Mouse (Mus musculus) lung, postnatal 0 days (tissue): ENCODE results near the gene Spata16. TPM values are rescaled to one million over a fixed set of nuclear protein-coding genes. Genes with fewer than 3 reads are reported as not detected.

Experiments used
- ATAC-seq: fragments of 200-750 bp; cut with Nextera tagmentation; 2 replicates; pipeline ENCODE4 v1.8.0; 2017; ENCODE audit warnings: moderate library complexity
- DNase-seq: peaks from one replicate; pipeline ENCODE4 v3.0.0-alpha.2; 2016; ENCODE audit warnings: low spot score
- H3K27ac ChIP-seq: fragments of 300-500 bp; sonication (generic); 2 replicates; pipeline ENCODE4 v1.5.1; 2014; ENCODE audit warnings: antibody characterized with exemption, mild to moderate bottlenecking, low read length, mixed read lengths
- H3K27me3 ChIP-seq: fragments of 300-500 bp; sonication (generic); replicated peaks from 2 replicates; pipeline ENCODE4 v1.6.1; 2014; ENCODE audit warnings: low read length, mixed read lengths; ENCODE audit not compliant: insufficient read depth
- H3K36me3 ChIP-seq: fragments of 300-500 bp; sonication (generic); 2 replicates; pipeline ENCODE4 v1.6.1; 2014; ENCODE audit warnings: low read length, mixed read lengths; ENCODE audit not compliant: insufficient read depth
- H3K4me1 ChIP-seq: fragments of 300-500 bp; sonication (generic); 2 replicates; pipeline ENCODE4 v1.6.1; 2014; ENCODE audit warnings: antibody characterized with exemption, low read depth, low read length, mixed read lengths; ENCODE audit not compliant: insufficient read depth
- H3K4me2 ChIP-seq: fragments of 300-500 bp; sonication (generic); replicated peaks from 2 replicates; pipeline ENCODE4 v1.6.1; 2014; ENCODE audit warnings: low read depth, mild to moderate bottlenecking, low read length, moderate library complexity, mixed read lengths
- H3K4me3 ChIP-seq: fragments of 300-500 bp; sonication (generic); 2 replicates; pipeline ENCODE4 v1.5.1; 2014; ENCODE audit warnings: low read depth, low read length
- H3K9ac ChIP-seq: fragments of 300-500 bp; sonication (generic); replicated peaks from 2 replicates; pipeline ENCODE4 v1.6.1; 2014; ENCODE audit warnings: low read depth, mild to moderate bottlenecking
- H3K9me3 ChIP-seq: fragments of 300-500 bp; sonication (generic); 2 replicates; pipeline ENCODE4 v1.6.1; 2016; ENCODE audit warnings: low read length, mixed read lengths
- CTCF ChIP-seq: IDR thresholded peaks from 2 replicates; pipeline ENCODE4 v1.5.1; 2016; ENCODE audit warnings: antibody characterized with exemption, mild to moderate bottlenecking
- EP300 ChIP-seq: IDR thresholded peaks from 2 replicates; pipeline ENCODE4 v1.6.1; 2016; ENCODE audit warnings: antibody characterized with exemption, mild to moderate bottlenecking, control low read depth
- WGBS: fragments of 180-500 bp; shearing (Covaris S2); extraction: QIAGEN DNeasy Blood & Tissue Kit; methylation state at CpG from one replicate; pipeline ENCODE4 v1.1.7; 2014; 5-methylcytosine and 5-hydroxymethylcytosine counted together
- microRNA-seq: library from miRNA; unstranded; fragments of <30 nt; microRNA quantifications from one replicate; pipeline ENCODE4, GENCODE M21; 2016
- polyA plus RNA-seq: library from polyadenylated mRNA; unstranded; fragments of >200 nt; fragmentation: Nextera tagmentation; extraction: Ambion mirVana; gene quantifications from 2 replicates; pipeline ENCODE4 v1.2.1, GENCODE M21; 2015

The Spata16 gene
- polyA plus RNA-seq, 1 experiment from 2014 or later: not detected

DNA sequence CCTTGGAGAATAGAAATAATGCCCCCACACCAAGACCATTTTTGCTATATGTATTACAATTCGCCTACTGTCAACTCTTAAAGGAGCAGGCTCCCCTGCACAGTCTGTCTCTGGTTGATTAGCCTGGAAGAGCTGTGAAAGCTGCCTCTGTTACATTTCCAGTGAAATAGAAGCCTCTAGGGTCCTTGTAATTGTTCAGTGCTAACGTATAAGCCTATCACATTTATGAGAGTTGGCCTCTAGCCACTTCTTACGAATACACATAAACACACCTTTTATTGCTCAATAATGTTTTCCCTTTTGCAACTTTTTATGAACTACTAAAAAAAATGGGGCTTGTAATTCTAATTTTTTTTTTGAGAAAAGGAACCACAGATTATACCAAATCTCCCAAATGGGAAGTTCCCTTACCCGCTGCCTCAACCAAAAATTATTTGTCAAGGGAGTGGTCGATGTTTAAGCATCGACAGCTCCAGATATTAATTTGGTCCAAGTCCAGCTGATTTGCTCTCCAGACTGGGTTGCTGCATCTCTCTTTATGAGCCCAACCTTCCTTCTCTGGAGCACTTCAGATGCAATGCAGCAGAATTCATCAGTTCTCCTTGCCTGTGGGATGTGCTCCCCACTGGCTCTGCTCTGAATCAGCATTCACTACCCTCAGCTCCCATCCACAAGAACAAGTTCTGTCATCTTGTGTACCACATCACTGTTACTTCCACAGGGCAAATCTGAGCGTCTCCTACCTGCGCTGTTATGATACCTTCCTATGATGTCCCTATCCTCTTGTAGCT is 392.8 kb downstream of the Spata16 start:
- Histone ChIP-seq H3K4me2 (no peak overlapping the region), H3K9ac (no peak overlapping the region), H3K9me3 (no peaks in the 10 kb centered on the region), H3K4me3 (no peak overlapping the region), H3K36me3 (no peaks in the 10 kb centered on the region), H3K4me1 (no peaks in the 10 kb centered on the region), H3K27me3 (no peaks in the 10 kb centered on the region), H3K27ac (no peak overlapping the region)
- no peak for DNase-seq
- no peak for TF ChIP-seq EP300
- no peak for TF ChIP-seq CTCF
- WGBS: 80% methylated on average over 8 of the region's 8 CpGs
- no peak for ATAC-seq

Small RNAs within 50 kb of the gene (microRNA-seq; reads per million reads assigned to microRNA genes)
- not detected for gene Gm25773
- gene Gm44464: not detected
